27 mouse cellular contexts compared by ENCODE assay signal in genomic region chr10:117415364-117416057, GRCm38 (mm10).
"Had no signal": no experiment of that assay in that cellular context is flagged by ENCODE, and none has a peak within 500 bp of the region (broad histone marks: within the 10 kb centered on the region; RNA-seq: fewer than 3 reads in every experiment).

No protein-coding gene starts in this region.

- DNase-seq: cerebellum, adult 9-10 months; cerebellum, adult 9-11 months; cerebellum, postnatal 10 days; cerebellum, postnatal 14 days; cerebellum, postnatal 25 days; cerebellum, postnatal 36 days; embryo, embryonic 11 days; forebrain, postnatal 0 days; gastrocnemius, adult 2 months; gastrocnemius, postnatal 10 days; gastrocnemius, postnatal 14 days; gastrocnemius, postnatal 25 days; gastrocnemius, postnatal 36 days; heart, adult 18-20 months; heart, adult 2 months had no signal

- H3K36me3 ChIP-seq: embryonic facial prominence, embryonic 10.5 days; embryonic facial prominence, embryonic 12.5 days; embryonic facial prominence, embryonic 13.5 days; embryonic facial prominence, embryonic 15.5 days; forebrain, embryonic 10.5 days; forebrain, embryonic 12.5 days; forebrain, embryonic 15.5 days; heart, embryonic 10.5 days had no signal

- H3K9ac ChIP-seq: embryonic facial prominence, embryonic 12.5 days; embryonic facial prominence, embryonic 13.5 days; embryonic facial prominence, embryonic 15.5 days; forebrain, embryonic 12.5 days; forebrain, embryonic 13.5 days; forebrain, embryonic 15.5 days; forebrain, postnatal 0 days had no signal

- H3K4me3 ChIP-seq: embryonic facial prominence, embryonic 10.5 days; embryonic facial prominence, embryonic 12.5 days; embryonic facial prominence, embryonic 13.5 days; embryonic facial prominence, embryonic 15.5 days; erythroblast, embryonic 14.5 days; forebrain, embryonic 10.5 days; forebrain, embryonic 12.5 days; forebrain, embryonic 13.5 days; forebrain, embryonic 15.5 days; gastrocnemius, adult 2 months; heart, adult 2 months; heart, embryonic 10.5 days had no signal

- H3K4me2 ChIP-seq: embryonic facial prominence, embryonic 12.5 days; embryonic facial prominence, embryonic 13.5 days; embryonic facial prominence, embryonic 15.5 days; forebrain, embryonic 12.5 days; forebrain, embryonic 13.5 days; forebrain, embryonic 15.5 days had no signal

- H3K9me3 ChIP-seq: embryonic facial prominence, embryonic 10.5 days; embryonic facial prominence, embryonic 12.5 days; embryonic facial prominence, embryonic 13.5 days; embryonic facial prominence, embryonic 15.5 days; forebrain, embryonic 10.5 days; forebrain, embryonic 12.5 days; forebrain, embryonic 13.5 days; forebrain, embryonic 15.5 days; heart, embryonic 10.5 days had no signal

- ATAC-seq: forebrain, embryonic 13.5 days; forebrain, embryonic 14.5 days; forebrain, embryonic 15.5 days; forebrain, embryonic 16.5 days; forebrain, postnatal 0 days had no signal

- H3K27me3 ChIP-seq: embryonic facial prominence, embryonic 15.5 days; forebrain, embryonic 15.5 days had no signal

- H3K27ac ChIP-seq: embryonic facial prominence, embryonic 10.5 days; embryonic facial prominence, embryonic 12.5 days; embryonic facial prominence, embryonic 13.5 days; embryonic facial prominence, embryonic 15.5 days; forebrain, embryonic 10.5 days; forebrain, embryonic 12.5 days; forebrain, embryonic 13.5 days; forebrain, embryonic 15.5 days; gastrocnemius, adult 2 months; heart, adult 2 months; heart, embryonic 10.5 days had no signal
